Mouse (Mus musculus) E14TG2a.4 (cell line): ENCODE data around the gene Olfr1440.

ENCODE experiments used
- CTCF ChIP-seq: conservative IDR thresholded peaks from 2 replicates; pipeline ENCODE4 v1.5.1; 2014; ENCODE audit warnings: low read length
- POU5F1 ChIP-seq: IDR thresholded peaks from 2 replicates; pipeline ENCODE4 v1.6.1; 2014; ENCODE audit warnings: low read length, borderline replicate concordance

DNA sequence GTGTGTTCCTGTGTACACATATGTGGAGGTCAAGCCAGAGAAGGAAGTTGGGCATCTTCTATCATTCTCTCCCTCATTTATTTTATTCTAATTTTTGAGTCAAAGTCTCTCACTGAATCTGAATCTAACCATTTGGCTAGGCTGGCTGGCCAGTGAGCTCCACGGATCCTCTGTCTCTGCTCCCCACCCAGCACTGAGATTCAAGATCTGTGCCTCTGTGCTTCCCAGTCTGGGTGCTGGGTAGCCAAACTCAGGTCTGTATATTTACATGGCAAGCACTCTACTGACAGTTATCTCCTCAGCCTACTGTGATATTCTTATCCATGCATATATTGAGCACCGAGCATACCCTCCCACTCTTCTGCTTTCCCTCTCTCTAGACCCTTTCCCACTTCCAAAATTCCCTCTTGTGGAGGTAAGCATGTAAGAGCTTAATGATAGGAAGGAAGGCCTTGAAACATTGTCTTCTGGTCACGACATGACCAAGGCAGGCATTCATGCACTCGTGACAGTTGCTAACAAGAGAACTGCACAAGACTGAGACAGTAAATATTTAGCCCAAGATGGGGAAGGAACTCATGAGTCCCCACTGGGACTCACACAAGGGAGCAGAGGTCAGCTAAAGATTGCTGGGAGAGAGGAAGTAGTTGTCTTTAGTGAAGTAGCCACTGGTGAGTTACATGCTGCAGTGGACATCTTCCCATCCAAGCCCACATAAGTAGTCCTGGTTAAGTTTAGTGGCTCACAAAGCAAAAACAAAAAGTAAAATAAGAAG, 48.9 kb downstream of the Olfr1440 start:
- TF ChIP-seq CTCF (no peak), POU5F1 (no peak)
